33 mouse cellular contexts compared by ENCODE assay signal in the genomic region with DNA sequence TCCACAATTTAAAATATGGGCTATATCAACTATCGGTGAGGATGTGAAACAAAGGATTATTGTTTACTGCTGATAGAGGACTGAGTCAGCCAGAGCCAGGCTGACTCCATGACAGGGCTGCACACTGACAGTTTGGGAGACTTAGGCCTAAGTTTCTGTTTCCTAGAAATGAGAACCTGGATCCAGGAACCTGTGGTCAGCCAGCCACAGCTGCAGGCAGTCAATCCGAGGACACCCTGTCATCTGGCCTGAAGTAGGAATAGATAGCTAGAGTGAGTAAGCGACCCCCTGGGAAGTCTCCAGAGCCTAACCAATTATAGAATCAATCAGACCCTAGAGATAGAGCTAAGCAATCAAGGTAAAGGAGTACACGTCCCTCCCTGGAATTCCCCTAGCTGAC. TPM values are rescaled to one million over a fixed set of nuclear protein-coding genes. Genes with fewer than 3 reads are reported as not detected.
"Had no signal": no experiment of that assay in that cellular context is flagged by ENCODE, and none has a peak within 500 bp of the region (broad histone marks: within the 10 kb centered on the region; RNA-seq: fewer than 3 reads in every experiment).

No protein-coding gene starts in this region.

- DNase-seq: gastrocnemius, postnatal 14 days; gastrocnemius, postnatal 36 days; heart, adult 18-20 months; heart, postnatal 10 days; heart, postnatal 4 days; kidney, adult 11 months; kidney, adult 2 months; kidney, postnatal 14 days; kidney, postnatal 36 days; layer of hippocampus, adult 9-11 months; layer of hippocampus, postnatal 36 days; left cerebral cortex, postnatal 4 days had no signal

- H3K36me3 ChIP-seq: heart, embryonic 10.5 days; heart, embryonic 12.5 days; hindbrain, embryonic 10.5 days; hindbrain, embryonic 12.5 days; kidney, embryonic 15.5 days; limb, embryonic 13.5 days; limb, embryonic 15.5 days; liver, embryonic 12.5 days had no signal

- H3K27me3 ChIP-seq: heart, embryonic 12.5 days; hindbrain, embryonic 12.5 days; kidney, embryonic 15.5 days; limb, embryonic 13.5 days; limb, embryonic 15.5 days; liver, embryonic 12.5 days had no signal

- ATAC-seq: hindbrain, embryonic 16.5 days; intestine, embryonic 16.5 days; liver, embryonic 12.5 days had no signal

- H3K4me3 ChIP-seq: heart, embryonic 10.5 days; heart, embryonic 12.5 days; hindbrain, embryonic 10.5 days; hindbrain, embryonic 12.5 days; kidney, embryonic 15.5 days; limb, embryonic 13.5 days; limb, embryonic 15.5 days; liver, embryonic 12.5 days had no signal

RNA-seq across cellular contexts. Expression of a gene that starts 33.9 kb away (rescaled TPM):
- total RNA-seq: gastrocnemius, adult 18-20 months; gastrocnemius, adult 8-10 months; gastrocnemius, postnatal 36 days; heart, adult 8-10 months; heart, postnatal 25 days; layer of hippocampus, postnatal 14 days; liver, adult 2 months had no signal
- polyA plus RNA-seq: gonadal fat pad, adult 2 months; heart, embryonic 10.5 days; heart, embryonic 12.5 days; heart, embryonic 14.5 days; heart, embryonic 16.5 days; hindbrain, embryonic 10.5 days; intestine, embryonic 16.5 days; limb, embryonic 13.5 days; liver, adult 2 months; liver, embryonic 12.5 days had no signal

RNA-seq across cellular contexts. Expression of a gene that starts 41.0 kb away (rescaled TPM):
- total RNA-seq: gastrocnemius, adult 18-20 months; gastrocnemius, adult 8-10 months; gastrocnemius, postnatal 14 days; heart, adult 18-20 months; heart, adult 8-10 months; heart, postnatal 25 days; liver, adult 2 months had no signal
- polyA plus RNA-seq: hindbrain, embryonic 10.5 days; large intestine, adult 2 months; limb, embryonic 11.5 days; liver, adult 2 months had no signal
